Mouse (Mus musculus): ENCODE data around the gene Gpr152.

Gpr152 gene

DNA sequence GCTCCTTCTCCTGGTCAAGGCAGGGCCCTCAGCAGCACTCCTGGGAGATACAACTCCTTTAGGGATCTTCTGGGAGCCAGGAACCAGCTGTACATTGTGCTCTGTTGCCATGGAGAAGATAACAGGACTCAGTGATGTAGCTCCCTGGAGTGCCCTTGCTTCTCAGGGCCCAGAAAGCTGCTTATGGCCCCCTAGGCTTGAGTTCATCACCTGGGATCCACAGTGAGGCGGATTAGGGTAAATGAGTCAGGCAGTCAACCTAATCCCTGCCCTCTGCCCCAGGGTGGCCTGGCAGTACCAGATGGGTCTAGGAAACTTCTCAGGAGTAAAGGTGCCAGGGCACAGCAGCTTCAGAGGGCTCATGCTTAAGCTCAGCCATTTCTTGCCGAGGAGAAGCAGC, at the start of gene Gpr152:
Gpr152 (plus strand) TSS at position 342 of the 400 bp plus-strand sequence.
- DNase-seq (ENCODE audit: low read depth, low spot score), result no peak

DNA sequence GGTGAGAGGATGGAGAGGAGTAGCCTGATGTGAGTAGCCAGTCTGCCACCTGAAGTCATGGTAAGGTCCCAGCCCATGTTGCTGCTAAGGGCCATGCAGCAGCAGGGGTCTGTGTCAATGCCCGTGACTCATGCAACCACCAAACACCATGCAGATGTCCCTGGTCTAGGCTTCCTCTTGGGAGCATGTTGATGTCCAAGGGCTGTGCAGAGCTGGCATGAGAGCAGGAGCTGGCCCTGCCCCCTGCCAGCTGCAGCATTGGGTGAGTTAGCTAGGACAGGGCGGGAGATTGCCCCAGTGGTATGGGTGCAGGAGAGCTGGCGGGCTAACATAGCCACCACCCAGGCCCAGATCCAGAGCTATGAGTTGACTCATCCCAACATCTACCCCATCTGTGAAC, 49.1 kb upstream of the Gpr152 start:
- DNase-seq (ENCODE audit: low read depth, low spot score), result no peak

DNA sequence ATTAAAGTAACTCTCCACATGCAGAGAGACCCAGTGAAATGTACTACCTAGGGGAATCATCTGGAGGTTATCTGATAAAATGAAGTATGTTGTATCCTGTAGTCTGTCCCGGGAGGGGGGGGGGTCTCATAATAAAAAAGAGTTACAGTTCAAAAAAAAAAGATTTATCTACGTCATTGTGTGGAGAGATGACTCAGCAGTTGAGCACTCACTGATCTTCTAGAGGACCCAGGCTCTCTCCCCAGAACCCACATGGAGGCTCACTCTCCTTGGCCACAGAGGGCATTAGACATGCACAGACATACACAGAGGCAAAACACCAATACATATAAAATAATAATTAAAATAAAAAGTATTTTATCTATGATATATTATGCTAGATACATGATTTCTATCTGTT, 48.2 kb upstream of the Gpr152 start:
- DNase-seq (ENCODE audit: low read depth, low spot score), result no peak

DNA sequence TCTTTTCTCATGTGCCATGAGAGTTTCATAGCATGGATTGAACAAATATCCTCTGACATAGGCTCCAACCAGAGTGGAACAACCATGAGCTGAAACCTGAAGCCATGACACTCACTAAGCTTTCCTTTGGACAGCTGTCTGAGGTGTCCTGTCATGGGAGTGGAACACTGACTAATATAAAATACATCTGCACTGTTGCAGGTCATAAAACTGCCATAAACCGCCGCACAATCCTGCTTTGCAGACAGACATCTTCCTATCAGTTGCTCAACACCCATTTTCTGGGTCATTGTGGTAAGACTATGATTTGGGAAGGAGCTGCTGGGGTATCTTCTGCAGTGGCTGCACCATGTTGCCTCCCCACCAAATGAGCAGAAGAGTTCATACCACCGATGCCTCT, 46.8 kb upstream of the Gpr152 start:
- no peak for DNase-seq (ENCODE audit: low read depth, low spot score)

DNA sequence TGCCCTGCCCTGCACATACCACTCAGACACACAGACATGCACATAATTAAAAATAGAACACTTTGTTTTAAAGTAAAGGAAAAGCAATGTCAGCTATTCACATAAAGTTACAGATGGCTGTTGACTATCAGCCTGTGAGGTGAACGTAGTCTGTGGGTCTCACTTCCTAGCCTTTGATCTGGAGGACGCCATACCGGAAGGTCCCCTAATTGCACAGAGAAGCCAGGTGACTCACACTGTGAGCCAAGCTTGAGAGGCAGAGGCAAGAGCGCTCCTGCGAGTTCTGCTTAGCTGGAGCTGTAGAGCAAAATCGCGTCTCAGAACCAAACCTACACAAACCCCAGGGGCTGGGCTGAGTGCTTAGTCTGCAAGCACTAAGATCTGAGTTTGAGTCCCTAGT, 45.8 kb upstream of the Gpr152 start:
- peak; percentile 45 for DNase-seq (ENCODE audit: low read depth, low spot score)

DNA sequence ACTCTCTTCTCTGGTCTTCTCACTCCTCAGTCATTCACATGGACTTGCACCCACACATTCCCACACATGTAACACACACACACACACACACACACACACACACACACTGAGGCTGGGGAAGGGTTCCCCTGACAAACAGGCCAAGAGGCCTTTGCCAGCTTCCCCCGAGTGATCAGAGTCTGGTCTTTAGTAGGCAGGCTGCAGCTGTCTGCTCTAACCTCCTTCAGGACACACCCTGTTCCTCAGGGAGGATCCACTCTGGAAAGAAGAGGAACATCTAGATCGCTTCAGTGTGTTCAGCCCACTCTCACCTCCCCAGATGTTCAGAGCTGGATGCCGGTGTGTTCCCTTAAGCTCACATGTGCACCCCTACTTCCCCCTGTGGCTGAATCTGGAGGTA, 45.2 kb upstream of the Gpr152 start:
- DNase-seq (ENCODE audit: low read depth, low spot score), result no peak

DNA sequence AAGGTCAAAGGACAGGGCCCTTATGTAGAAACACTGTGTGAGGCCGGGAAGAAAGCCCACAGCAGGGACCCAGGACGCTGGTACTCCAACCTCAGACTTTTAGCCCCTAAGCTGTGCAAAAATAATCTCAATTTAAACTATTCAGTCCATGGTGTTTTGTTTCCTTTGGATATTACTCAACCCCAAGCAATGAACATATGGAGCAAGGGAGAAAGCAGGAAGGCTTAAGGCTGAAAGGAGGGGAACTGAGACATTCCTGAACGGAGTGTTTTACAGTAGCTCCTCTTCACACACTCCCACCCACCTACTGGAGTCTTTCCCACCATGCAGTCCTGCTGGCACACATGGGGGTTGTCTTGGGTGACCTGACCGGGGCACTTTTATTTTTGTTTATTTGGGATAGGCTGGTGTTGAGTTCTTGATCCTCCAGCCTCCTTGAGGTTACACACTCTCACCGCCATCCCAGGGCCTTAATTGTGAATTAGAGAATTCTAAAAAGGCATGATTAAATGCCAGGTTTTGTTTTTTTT, 44.7 kb upstream of the Gpr152 start:
- no peak for DNase-seq (ENCODE audit: low read depth, low spot score)

DNA sequence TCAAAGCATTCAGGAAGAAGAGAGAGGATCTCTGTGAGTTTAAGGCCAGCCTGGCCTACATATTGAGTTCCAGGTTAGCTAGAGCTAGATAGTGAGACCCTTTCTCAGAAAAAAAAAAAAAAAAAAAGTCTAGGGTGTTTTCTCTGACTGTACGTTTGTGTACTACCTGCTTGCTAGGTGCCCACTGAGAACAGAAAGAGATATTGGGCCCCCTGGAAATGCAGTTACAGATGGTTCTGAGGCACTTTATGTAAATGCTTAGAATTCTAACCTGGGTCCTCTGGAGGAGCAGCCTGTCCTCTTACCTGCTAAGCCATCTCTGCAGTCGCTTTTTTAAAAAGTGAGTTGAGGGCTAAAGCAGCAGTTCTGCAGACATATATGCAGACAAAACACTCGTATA, 43.8 kb upstream of the Gpr152 start:
- DNase-seq (ENCODE audit: low read depth, low spot score), result no peak

DNA sequence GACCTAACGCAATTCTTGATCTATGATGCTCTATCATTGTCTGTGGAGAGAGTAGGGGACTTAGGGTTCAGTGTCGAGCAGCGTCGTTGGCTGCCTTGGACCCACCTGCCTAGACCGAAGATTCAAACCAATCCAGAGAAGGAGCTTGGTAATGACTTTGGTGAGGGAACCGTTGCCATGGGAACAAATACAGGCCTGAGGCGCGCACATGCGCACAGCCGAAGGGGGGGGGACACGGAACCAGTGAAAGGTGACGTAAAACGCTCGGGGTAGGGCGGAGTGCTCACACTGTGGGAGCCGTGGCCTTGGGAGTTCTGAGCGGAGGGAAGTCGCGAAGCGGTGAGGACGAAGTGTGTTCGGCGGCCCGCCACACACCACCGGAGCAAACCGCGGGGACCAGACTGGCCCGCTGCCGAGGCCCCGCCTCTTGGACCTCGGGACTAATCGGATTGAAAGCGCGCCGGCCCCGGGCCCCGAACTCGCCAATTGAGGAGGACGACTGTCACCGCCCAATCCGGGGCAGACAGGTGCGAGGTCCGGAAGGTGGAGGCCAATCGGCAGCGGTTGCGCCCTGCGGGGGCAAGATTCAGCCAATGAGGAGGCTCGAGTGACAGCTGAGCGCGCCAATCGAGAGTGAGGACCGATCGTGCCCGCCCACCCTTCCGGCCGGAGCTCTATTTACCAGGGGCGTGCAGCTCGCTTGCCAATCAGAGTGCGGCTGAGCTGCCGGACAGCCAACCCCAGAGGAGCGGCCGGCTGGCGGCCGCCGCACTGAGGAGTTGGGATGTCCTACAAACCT, 42.7 kb upstream of the Gpr152 start, which contains the start of gene Cdk2ap2:
Cdk2ap2 (plus strand) TSS at position 541 of the 799 bp plus-strand sequence.
- peak; percentile 100 for DNase-seq (ENCODE audit: low read depth, low spot score)

DNA sequence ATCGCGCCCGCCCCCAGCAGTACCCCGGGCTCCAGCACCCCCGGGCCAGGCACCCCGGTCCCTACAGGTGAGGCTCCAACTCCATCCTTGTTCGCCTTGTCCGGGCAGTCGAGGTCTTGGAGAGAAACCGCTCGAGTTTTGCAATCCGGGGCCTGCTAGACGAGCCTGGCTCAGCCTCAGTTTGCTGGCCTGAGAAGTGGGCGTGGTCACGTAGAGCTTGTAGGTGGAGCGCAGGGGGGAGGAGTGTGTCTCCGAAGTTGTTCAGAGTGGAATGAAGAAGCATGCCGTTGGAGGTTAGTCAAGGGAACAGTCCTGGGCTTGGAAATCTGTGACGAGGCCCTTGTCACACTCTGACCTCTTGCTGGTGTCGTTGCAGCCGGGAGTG, 42.2 kb upstream of the Gpr152 start:
- peak; percentile 86 for DNase-seq (ENCODE audit: low read depth, low spot score)

DNA sequence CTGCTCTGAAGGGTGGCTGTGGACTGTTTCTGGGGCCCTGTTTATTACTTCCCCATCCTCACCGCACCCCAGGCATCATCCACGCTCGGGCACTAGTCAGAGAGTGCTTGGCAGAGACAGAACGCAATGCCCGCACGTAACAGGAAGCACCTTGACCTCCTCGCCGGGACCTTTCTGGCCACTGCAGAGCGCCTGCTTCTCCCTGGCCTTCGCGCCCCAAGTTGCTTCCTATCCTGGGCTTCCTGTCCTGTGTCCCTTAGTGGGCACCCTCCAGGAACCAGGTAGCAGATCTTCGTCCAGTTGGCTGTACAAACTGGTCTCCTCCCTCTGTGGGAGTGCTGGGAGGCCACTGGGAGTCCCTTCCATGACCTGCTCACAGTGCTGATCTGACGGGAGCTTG, 41.2 kb upstream of the Gpr152 start:
- DNase-seq (ENCODE audit: low read depth, low spot score), result no peak

DNA sequence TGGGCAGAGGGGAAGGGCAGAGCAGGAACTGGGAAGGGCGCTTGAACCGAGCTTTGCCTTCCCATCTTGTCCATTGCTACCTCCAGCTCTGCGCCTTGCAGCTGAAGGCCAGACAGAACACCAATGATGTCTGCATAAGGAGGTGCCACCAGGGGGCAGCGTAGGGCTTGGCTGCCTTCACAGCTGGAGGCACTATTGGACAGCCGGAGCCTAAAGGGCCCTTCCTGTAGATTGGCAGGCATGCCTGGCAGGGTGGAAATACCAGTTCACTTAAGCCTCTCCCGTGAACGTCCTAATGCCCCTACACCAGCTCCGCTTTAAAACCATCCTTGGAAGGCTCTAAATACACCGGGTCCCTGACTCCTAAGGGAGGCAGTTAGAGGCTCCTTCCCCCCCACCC, 40.5 kb upstream of the Gpr152 start:
- DNase-seq (ENCODE audit: low read depth, low spot score), result peak; percentile 97

DNA sequence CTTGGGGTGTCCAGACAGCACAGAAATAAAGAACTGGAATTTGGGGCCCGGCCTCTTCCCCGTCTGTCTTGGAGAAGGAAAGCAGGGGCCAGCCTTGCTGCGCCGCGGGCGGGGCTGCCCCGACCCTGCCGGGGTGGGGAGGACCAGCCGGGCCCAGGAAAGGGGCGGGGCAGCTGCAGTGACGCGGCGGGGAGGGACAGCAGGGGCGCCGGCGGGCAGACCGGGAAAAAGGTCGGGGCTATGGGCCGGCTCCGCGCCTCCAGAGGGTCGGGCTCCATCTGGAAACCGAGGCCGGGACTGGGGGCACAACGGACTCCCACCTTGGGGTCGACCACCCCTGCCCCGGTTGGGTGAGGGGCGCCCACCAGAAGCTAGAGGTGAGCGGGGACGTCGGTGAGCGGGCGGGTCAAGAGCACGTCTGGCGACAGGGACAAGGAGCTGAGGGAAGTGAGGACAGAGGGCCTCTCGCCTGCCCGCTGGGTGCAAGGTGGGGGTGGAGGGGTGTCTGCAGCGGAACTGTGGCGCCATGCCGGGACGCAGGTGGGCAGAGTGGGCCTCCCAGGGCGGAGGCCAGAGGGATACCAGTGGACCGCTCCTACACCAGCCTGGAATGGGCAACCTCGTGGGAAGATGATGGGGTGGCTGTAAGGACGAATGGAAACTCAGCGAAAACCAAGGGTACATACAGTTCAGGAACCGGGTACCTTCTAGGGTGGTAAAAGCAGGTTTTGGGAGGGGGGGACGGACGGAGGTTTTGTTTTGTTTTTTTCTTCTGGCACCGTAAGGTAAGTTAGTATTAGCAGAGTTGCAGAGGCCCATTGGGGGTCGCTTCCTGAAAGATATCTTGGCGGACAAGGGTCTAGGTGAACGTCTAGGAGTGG, 39.5 kb upstream of the Gpr152 start, which contains the start of gene Pitpnm1:
Pitpnm1 (plus strand) TSS at position 162 of the 881 bp plus-strand sequence.
- DNase-seq (ENCODE audit: low read depth, low spot score), result peak; percentile 61

DNA sequence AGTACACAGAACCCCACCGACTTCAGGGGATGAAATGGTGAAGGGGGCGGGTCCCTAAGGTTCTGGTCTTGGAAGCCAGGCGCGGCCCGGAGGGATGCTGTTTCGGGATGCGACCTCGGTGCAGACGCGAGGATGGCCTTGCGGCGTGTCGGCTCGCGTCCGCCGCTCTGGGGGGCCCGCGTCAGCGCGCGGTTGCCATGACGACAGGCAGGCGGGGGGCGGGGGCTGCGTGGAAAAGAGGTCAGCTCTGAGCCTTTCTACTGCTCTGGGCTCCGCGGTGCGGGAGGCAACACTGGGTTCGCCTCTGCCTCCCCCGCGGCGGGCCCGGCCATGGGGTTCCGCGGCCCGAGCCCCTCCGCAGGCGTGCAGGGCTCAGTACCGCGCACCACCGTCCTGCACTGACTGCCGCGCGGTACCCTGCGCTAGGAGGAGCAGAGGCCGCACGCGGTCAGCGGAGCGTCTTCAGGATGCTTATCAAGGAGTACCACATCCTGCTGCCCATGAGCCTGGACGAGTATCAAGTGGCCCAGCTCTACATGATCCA, 38.8 kb upstream of the Gpr152 start:
- DNase-seq (ENCODE audit: low read depth, low spot score), result peak; percentile 83

DNA sequence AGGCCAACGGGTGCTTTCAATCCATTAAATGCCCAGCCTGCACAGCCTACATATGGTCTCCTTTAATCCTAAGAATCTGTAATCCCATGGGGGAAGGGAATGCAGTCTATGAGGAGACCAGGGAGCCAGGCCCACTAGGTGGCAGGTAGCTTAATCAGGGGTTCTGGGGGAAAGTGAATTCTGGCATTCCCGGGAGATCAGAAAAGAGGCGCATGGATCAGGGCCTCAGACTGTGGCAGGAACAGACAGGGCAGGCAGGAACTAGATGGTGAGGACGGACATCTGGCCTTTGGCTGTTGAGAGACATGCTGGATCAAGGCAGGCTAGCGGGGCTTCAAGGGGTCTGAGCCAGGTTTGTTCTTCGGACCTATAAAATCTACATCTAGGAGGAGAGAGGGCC, 38.1 kb upstream of the Gpr152 start:
- DNase-seq (ENCODE audit: low read depth, low spot score), result peak; percentile 53

DNA sequence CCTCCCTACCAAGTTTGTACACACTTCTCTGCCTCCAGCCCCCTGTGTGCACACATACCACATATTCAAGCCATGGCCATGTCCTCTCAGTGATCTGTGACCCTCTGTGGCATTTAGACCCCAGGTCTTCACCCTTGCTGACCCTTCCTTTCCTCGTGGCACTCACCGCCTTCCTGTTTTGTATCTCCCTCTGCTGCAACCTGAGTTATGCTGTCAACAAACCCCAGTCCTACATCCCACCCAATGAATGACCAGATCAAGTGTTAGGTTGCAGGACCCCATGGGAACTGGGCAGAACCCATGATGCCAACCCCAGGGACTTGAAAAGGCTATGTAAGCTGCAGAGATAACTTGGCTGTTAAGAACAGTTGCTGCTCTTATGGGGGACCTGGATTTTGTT, 37.5 kb upstream of the Gpr152 start:
- DNase-seq (ENCODE audit: low read depth, low spot score), result no peak

DNA sequence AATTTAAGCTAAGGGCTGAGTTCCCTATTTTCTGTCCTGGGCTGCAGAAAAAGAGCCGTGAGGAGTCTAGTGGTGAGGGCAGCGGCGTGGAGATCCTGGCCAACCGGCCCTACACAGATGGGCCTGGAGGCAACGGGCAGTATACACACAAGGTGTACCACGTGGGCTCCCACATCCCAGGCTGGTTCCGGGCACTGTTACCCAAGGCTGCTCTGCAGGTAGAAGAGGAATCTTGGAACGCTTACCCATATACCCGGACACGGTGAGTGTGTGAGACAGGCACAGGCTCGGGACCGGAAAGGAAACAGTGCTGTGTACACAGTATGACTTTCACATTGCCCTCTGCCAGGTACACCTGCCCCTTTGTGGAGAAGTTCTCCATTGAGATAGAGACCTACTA, 37.0 kb upstream of the Gpr152 start:
- DNase-seq (ENCODE audit: low read depth, low spot score), result peak; percentile 85

DNA sequence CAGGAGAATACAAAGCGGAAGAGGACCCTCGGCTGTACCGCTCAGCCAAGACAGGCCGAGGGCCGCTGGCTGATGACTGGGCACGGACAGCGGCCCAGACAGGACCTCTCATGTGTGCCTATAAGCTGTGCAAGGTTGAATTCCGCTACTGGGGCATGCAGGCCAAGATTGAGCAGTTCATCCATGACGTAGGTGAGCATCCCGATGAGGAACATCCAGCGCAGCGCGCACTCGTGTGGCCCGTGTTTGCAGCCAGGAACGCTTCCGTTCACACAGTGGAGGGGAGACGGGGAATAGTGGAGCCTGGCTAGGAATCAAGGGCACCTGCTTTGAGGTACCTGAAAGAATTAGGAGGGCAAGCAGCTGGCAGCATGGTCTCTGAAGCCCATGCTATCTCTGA, 36.3 kb upstream of the Gpr152 start:
- no peak for DNase-seq (ENCODE audit: low read depth, low spot score)

DNA sequence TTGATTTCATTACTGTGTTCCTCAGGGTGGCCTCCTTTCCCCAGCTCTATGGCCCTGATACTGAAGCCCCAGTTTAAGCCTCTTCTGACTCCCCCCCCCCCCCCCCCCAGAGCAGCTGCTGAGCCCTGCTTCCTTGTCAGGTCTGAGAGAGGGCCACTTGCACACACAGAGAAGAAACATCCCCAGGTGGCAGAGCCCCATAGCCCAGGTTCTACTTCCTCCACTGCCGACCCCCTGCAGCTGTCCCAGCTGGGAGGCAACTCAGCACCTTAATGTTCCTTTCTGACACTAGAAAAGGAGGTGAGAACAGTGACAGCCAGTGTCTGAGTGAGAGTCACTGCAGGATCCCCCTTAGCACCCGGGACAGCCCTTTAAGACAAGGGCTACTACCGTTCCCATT, 35.8 kb upstream of the Gpr152 start:
- no peak for DNase-seq (ENCODE audit: low read depth, low spot score)

DNA sequence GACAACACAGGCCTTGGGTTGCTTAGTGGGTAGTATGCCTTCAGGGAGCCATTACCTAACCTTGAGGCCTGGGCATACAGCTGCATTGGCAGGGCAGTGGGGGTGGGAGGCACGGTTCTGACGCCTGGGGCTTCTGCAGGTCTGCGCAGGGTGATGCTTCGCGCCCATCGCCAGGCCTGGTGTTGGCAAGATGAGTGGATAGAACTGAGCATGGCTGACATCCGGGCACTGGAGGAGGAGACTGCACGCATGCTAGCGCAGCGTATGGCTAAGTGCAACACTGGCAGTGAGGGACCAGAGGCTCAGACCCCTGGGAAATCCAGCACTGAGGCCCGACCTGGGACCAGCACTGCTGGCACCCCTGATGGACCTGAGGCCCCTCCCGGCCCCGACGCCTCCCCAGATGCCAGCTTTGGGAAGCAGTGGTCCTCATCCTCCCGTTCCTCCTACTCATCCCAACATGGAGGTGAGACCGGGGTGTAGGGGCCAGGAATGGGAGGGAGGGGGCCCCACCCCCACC, 34.9 kb upstream of the Gpr152 start:
- no peak for DNase-seq (ENCODE audit: low read depth, low spot score)

DNA sequence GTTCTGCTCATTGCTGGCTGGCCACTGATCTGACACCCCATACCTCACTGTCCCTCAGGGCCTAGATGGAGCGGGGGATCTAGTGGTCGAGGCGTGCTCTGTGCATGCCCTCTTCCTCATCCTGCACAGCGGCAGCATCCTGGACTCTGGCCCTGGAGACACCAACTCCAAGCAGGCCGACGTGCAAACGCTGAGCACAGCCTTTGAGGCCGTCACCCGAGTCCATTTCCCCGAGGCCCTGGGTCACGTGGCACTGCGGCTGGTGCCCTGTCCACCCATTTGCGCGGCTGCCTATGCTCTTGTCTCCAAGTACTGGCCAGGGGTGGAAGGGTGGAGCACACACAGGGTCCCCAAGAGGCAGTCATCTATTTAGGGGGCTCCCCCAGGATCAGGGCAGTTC, 32.9 kb upstream of the Gpr152 start:
- no peak for DNase-seq (ENCODE audit: low read depth, low spot score)

DNA sequence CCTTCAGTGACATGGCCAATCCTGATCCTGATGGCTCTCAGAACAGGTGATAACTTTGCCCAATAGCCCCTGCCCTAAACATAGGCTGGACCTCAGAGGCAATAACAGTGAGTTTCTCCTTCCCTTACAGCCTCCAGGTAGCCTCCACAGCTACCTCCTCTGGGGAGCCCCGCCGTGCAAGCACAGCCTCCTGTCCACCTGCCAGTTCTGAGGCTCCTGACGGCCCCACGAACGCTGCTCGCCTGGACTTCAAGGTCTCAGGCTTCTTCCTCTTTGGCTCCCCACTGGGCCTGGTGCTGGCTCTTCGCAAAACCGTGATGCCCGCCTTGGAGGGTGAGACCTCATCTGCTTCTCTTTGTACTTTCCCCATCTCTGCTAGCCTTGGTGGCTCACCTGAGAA, 31.1 kb upstream of the Gpr152 start:
- DNase-seq (ENCODE audit: low read depth, low spot score), result no peak

Measured in brain, adult 2 months (tissue).